Mouse (Mus musculus): ENCODE data around the gene D430041D05Rik.

D430041D05Rik gene

DNA sequence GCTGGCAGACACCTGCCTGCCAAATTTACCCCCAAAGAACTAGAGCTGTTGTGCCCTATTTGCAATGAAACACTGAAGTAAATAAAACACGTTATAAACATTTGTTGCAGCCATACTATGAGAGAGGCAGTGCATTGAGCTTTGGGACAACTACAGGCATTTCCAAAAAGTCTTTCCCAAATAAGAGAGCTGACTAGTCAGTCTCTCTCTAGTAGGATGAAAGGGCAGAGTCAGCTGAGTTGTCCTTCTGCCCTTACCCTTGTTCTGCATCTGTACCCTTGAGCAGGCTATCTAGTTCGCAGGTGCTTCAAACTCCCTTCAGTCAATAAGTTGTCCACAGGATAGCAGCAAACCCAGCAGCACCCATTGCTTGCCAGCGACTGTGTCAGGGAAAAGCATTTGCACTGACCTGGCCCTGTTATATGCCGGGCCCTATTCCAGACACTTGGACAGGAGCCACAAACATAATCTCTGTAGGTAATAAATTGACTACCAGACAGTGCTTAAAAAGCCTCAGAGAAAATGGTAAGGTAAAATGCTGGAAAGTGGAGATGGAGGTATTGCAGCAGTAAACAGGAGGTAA lies at the start of gene D430041D05Rik:
TSS of gene D430041D05Rik (minus strand) at position 51 of the 583 bp plus-strand sequence.
- in situ Hi-C loops (cut with MboI; ENCODE audit: unreplicated experiment in 2 of 2), result loop anchor here in 1 of 2 experiments (10.0 kb wide), 1 partner anchor 276 kb away; no protein-coding TSS in a partner anchor

GRCm38 (mm10) chr2:104460021-104460420 lies 49.2 kb upstream of the D430041D05Rik start:
- in situ Hi-C loops (cut with MboI; ENCODE audit: unreplicated experiment in 2 of 2), result no loop called here

DNA sequence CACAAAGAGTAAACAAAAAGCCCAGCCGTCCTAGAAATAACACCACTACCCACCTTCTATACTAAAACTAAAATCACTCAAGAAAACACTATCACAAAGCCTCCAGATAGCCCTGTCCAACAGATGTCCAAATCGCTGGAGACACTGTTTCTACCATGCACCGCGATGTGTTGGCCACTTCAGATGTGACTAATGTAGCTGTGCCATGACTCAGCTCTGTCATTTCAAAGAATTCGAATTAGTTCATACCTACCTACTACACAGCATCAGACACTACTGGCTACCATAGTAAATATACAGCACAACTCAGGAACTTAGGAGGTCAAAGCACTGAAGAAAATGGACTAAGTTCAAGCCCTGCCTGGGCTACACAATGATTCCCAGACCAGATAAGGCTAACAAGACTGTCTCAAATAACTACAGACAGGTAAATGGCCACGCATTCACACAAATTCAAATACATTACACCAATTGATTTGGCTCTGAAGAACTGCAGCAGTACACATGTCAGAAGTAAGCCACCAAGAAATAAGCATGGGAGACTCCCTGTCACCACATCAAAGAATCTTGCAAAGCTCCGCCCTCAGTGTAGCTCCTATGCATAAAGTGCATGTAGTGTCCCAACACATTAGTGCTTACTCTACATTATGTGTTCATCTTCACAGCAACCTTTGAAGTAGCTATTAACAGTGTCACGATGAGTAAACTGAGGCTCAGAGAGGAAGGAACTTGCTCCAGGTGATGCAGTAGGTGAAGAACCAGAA lies 47.9 kb upstream of the D430041D05Rik start:
- in situ Hi-C loops (cut with MboI; ENCODE audit: unreplicated experiment in 2 of 2), result no loop called here

- in situ Hi-C loops (cut with MboI; ENCODE audit: unreplicated experiment in 2 of 2), result no loop called here
Observed at GRCm38 (mm10) chr2:104457106-104457505, 46.3 kb upstream of the D430041D05Rik start.

DNA sequence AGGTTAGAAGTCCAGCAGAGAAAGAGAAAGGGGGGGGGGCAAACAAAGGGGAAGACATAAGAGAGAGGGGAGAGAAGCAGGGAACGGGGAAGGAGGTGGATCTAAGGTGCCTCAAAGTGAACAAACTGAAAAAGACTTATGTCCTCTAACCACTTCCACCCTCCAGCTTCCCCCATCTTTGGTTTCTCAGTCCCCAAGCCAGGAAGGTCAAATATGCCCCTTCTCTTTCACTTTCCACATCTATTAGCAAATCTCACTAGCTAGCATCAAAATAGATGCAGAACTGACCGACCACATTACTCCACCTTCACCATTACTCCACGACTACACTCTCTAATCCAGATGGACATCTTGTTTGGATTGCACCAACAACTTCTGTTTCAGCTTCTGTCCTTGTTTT lies 39.9 kb upstream of the D430041D05Rik start:
- in situ Hi-C loops (cut with MboI; ENCODE audit: unreplicated experiment in 2 of 2), result loop anchor here (5.0 kb wide), 3 partner anchors 37 to 137 kb away; no protein-coding TSS in a partner anchor

DNA sequence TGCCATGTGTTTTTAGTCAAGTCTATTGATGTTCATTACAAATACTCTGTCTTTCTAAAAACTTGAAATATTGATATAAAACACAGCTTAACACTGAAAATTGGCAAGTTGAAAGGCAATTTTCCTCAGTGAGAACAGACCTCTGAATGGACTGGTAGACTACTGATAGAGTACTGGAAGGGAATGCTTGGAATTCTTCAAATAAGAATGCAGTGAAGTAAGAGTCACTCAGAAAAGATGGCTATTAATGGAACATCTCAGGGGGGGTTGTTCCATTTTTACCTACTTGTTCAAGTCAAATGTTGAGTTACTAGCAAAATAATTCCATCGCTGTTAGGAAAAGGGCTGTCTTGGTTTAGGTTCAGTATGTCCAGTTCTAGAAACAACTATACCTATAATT lies 38.4 kb upstream of the D430041D05Rik start:
- in situ Hi-C loops (cut with MboI; ENCODE audit: unreplicated experiment in 2 of 2), result loop anchor here (5.0 to 25.0 kb wide), 6 partner anchors 236 to 788 kb away; partner anchors contain the start of genes Eif3m (in 1 of the 2) and Nat10 (in 1 of the 2)

DNA sequence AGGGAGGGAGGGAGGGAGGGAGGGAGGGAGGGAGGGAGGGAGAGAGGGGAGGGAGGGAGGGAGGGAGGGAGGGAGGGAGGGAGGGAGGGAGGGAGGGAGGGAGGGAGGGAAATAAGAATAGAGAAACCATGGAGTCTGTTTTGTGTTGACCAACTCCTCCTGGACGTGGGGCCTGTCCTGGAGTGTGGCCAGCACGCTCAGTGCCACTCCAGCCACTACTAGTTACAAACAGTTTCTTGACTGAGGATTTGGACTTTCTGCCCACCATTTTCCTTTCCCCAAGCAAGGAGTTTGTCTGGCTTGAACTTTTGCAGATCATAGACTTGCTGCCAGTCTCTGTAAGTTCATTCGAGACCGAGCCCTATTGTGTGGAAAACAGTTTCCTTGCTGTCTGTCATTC lies 37.4 kb upstream of the D430041D05Rik start:
- in situ Hi-C loops (cut with MboI; ENCODE audit: unreplicated experiment in 2 of 2), result loop anchor here (5.0 to 25.0 kb wide), 6 partner anchors 237 to 789 kb away; partner anchors contain the start of genes Eif3m (in 1 of the 2) and Nat10 (in 1 of the 2)

- in situ Hi-C loops (cut with MboI; ENCODE audit: unreplicated experiment in 2 of 2), result loop anchor here (5.0 to 25.0 kb wide), 6 partner anchors 239 to 791 kb away; partner anchors contain the start of genes Eif3m (in 1 of the 2) and Nat10 (in 1 of the 2)
Observed at GRCm38 (mm10) chr2:104446016-104446415, 35.2 kb upstream of the D430041D05Rik start.

DNA sequence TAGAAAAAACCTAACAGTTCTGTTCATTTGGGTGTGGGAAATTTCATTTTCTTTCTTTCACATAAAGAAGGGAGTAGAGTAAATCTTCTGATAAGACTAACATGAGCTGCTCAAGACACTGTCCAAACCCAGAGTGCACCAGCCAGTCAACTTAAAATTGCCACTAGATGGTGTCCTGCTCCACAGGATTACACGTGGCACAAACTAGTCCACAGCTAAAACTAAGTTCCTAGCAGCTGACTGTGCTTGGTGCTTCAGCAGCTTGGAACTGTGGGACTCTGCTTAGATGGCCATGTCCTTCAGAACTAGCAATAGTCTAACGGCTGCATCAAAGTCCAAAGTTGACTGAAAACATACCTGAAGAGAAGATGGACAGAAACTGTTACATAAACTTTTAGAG lies 34.0 kb upstream of the D430041D05Rik start:
- in situ Hi-C loops (cut with MboI; ENCODE audit: unreplicated experiment in 2 of 2), result loop anchor here (5.0 to 25.0 kb wide), 6 partner anchors 240 to 793 kb away; partner anchors contain the start of genes Eif3m (in 1 of the 2) and Nat10 (in 1 of the 2)

- in situ Hi-C loops (cut with MboI; ENCODE audit: unreplicated experiment in 2 of 2), result loop anchor here (10.0 to 25.0 kb wide), 5 partner anchors 242 to 795 kb away; partner anchors contain the start of genes Eif3m (in 1 of the 2) and Nat10 (in 1 of the 2)
Observed at GRCm38 (mm10) chr2:104442341-104442740, 31.5 kb upstream of the D430041D05Rik start.

DNA sequence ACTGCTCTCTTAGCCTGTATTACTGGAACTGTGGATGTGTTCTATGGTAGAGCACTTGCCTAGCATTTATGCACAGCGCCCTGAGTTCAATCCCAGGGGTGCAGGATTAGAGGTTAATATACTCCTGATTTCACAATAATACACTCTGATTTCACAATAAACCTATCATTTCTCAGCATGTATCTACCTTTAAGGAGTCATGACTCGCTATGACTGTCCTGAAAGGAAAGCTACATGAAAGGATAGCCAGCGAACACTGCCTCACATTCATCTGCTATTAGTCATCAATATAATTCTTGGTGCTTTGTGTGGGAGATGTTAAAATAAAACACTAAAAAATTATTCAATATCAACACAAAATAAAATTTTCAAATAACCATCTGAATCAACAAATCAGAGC lies 25.4 kb upstream of the D430041D05Rik start:
- in situ Hi-C loops (cut with MboI; ENCODE audit: unreplicated experiment in 2 of 2), result loop anchor here (10.0 to 25.0 kb wide), 5 partner anchors 351 to 801 kb away; partner anchors contain the start of genes Eif3m (in 1 of the 2) and Nat10 (in 1 of the 2)

GRCm38 (mm10) chr2:104431067-104431466 lies 20.3 kb upstream of the D430041D05Rik start:
- in situ Hi-C loops (cut with MboI; ENCODE audit: unreplicated experiment in 2 of 2), result loop anchor here (10.0 to 25.0 kb wide), 5 partner anchors 356 to 806 kb away; partner anchors contain the start of genes Eif3m (in 1 of the 2) and Nat10 (in 1 of the 2)

GRCm38 (mm10) chr2:104430566-104430965 lies 19.8 kb upstream of the D430041D05Rik start:
- in situ Hi-C loops (cut with MboI; ENCODE audit: unreplicated experiment in 2 of 2), result loop anchor here (10.0 to 25.0 kb wide), 5 partner anchors 357 to 807 kb away; partner anchors contain the start of genes Eif3m (in 1 of the 2) and Nat10 (in 1 of the 2)

- in situ Hi-C loops (cut with MboI; ENCODE audit: unreplicated experiment in 2 of 2), result loop anchor here (25.0 kb wide), 4 partner anchors 361 to 811 kb away; partner anchors contain the start of genes Eif3m (in 1 of the 2) and Nat10 (in 1 of the 2)
Observed at GRCm38 (mm10) chr2:104426112-104426511, 15.3 kb upstream of the D430041D05Rik start.

DNA sequence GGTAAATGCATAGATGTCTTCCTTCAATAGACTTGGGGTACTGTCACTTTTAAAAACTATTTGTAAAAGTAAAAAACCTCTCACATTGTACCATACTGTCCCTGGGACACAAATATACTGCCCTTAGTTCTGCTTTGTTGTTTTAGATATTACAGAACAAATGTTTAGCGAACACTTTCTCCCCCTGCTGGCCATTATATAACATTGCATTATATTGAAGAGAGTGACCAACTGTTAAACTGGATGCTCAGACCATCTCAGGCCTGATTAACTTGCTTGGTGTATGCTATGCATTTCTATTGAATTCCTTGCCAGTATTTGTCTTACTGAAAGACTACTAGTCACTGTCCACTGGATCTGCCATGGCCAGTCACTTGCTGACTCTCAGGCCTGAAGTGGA lies 11.4 kb upstream of the D430041D05Rik start:
- in situ Hi-C loops (cut with MboI; ENCODE audit: unreplicated experiment in 2 of 2), result loop anchor here in 1 of 2 experiments (5.0 kb wide), 1 partner anchor 290 kb away; no protein-coding TSS in a partner anchor

GRCm38 (mm10) chr2:104420805-104421204 lies 10.0 kb upstream of the D430041D05Rik start:
- in situ Hi-C loops (cut with MboI; ENCODE audit: unreplicated experiment in 2 of 2), result loop anchor here in 1 of 2 experiments (5.0 kb wide), 1 partner anchor 289 kb away; no protein-coding TSS in a partner anchor

DNA sequence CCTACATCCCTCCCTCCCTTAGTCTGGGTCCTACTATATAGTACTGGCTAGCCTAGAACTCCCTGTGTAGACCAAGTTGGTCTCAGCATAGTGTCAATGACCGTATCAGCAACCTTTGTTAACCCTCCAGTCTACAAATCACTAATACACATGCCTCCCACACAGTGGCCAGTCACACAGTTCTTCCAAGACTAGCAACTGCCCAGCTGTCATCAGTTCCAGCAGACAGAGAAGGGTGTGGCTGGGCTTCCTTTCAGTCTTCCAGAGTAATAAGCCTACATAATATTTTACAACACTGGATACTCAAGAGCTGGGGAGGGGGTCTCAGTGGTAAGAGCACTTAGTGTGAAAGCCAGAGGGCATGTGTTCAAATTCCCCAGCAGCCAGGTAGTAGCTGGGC lies 9.2 kb upstream of the D430041D05Rik start:
- in situ Hi-C loops (cut with MboI; ENCODE audit: unreplicated experiment in 2 of 2), result loop anchor here (5.0 to 10.0 kb wide), 2 partner anchors 285 to 288 kb away; no protein-coding TSS in a partner anchor

DNA sequence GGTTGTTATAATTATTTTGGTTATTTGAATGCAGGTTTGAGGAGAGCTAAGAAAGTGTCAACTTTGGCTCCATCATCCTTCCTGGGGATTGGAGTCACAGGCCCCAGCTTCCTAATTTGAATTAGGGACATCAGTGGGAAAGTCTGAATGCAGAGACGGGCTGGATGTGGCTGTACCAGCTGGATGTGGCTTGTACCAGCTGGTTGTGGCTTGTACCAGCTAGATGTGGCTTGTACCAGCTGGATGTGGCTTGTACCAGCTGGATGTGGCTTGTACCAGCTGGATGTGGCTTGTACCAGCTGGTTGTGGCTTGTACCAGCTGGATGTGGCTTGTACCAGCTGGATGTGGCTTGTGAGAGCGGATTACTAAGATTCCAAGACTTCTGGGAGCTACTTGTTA lies 8.6 kb upstream of the D430041D05Rik start:
- in situ Hi-C loops (cut with MboI; ENCODE audit: unreplicated experiment in 2 of 2), result loop anchor here in 1 of 2 experiments (10.0 kb wide), 1 partner anchor 285 kb away; no protein-coding TSS in a partner anchor

DNA sequence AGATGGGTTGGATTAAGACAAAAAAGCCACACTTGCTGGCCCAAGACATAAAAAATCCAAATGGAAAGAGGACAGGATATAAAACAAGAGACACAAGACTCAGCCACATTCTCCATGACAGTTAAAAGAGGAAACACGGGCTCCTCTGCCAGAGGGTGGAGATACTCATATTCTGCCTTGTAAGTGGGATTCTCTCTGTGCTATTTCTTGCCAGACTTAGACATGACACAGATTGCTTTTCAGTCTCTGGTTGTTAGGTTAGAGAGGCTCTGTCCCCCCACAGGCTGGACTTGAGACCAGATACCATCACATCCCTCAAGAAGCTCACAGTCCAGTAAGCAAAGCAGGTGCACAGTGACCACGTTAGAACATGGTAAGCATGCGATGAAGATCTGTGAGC lies 2.2 kb upstream of the D430041D05Rik start:
- in situ Hi-C loops (cut with MboI; ENCODE audit: unreplicated experiment in 2 of 2), result loop anchor here in 1 of 2 experiments (10.0 kb wide), 1 partner anchor 278 kb away; no protein-coding TSS in a partner anchor

DNA sequence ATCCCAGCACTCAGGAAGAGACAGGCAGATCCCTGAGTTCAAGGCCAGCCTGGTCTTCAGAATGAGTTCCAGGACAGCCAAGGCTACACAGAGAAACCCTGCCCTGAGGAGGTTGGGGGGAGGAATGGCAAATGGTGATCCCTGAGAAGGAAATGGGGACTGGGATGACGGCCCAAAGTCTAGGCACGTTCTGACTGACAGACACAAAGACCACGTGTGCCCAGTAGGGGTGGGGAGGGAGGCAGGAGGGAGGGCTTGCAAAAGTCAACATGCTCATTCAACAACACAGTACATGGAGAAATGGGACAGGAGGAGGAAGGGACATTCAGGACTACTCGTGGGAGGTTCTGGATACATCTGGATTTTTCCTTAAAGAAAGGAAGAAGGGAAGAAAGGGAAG lies 1.7 kb upstream of the D430041D05Rik start:
- in situ Hi-C loops (cut with MboI; ENCODE audit: unreplicated experiment in 2 of 2), result loop anchor here in 1 of 2 experiments (10.0 kb wide), 1 partner anchor 278 kb away; no protein-coding TSS in a partner anchor
